Mouse (Mus musculus) kidney, postnatal 0 days (tissue): Measurements from ENCODE around the gene Htatip2. TPM values are rescaled to one million over a fixed set of nuclear protein-coding genes. Genes with fewer than 3 reads are reported as not detected.

ENCODE experiments used
- ATAC-seq: fragments of 200-750 bp; cut with Nextera tagmentation; replicated peaks from 2 replicates; pipeline ENCODE4 v1.8.0; 2017; ENCODE audit warnings: low read depth, moderate number of reproducible peaks, moderate TSS enrichment, moderate library complexity; ENCODE audit not compliant: low FRiP score
- DNase-seq: peaks from one replicate; pipeline ENCODE4 v3.0.0-alpha.2; 2016; ENCODE audit warnings: low spot score
- H3K27ac ChIP-seq: fragments of 300-500 bp; sonication (generic); 2 replicates; pipeline ENCODE4 v1.5.1; 2014; ENCODE audit warnings: mild to moderate bottlenecking
- H3K27me3 ChIP-seq: fragments of 300-500 bp; sonication (generic); 2 replicates; pipeline ENCODE4 v1.6.1; 2014; ENCODE audit warnings: low read length, mixed read lengths; ENCODE audit not compliant: insufficient read depth
- H3K36me3 ChIP-seq: fragments of 300-500 bp; sonication (generic); 2 replicates; pipeline ENCODE4 v1.6.1; 2014; ENCODE audit warnings: low read length, mixed read lengths; ENCODE audit not compliant: insufficient read depth
- H3K4me1 ChIP-seq: fragments of 300-500 bp; sonication (generic); replicated peaks from 2 replicates; pipeline ENCODE4 v1.6.1; 2014; ENCODE audit warnings: antibody characterized with exemption, low read length, mixed read lengths; ENCODE audit not compliant: insufficient read depth
- H3K4me2 ChIP-seq: fragments of 300-500 bp; sonication (generic); 2 replicates; pipeline ENCODE4 v1.6.1; 2014; ENCODE audit warnings: mild to moderate bottlenecking, low read length, moderate library complexity, mixed read lengths
- H3K4me3 ChIP-seq: fragments of 300-500 bp; sonication (generic); replicated peaks from 2 replicates; pipeline ENCODE4 v1.5.1; 2014; ENCODE audit warnings: low read depth, low read length
- H3K9ac ChIP-seq: fragments of 300-500 bp; sonication (generic); 2 replicates; pipeline ENCODE4 v1.6.1; 2014; ENCODE audit warnings: low read depth, low read length
- H3K9me3 ChIP-seq: fragments of 300-500 bp; sonication (generic); replicated peaks from 2 replicates; pipeline ENCODE4 v1.6.1; 2016; ENCODE audit warnings: low read length, inconsistent platforms, mixed read lengths
- CTCF ChIP-seq: IDR thresholded peaks from 2 replicates; pipeline ENCODE4 v1.5.1; 2016; ENCODE audit warnings: antibody characterized with exemption, low read depth, mild to moderate bottlenecking, moderate library complexity
- WGBS: fragments of 180-500 bp; shearing (Covaris S2); extraction: QIAGEN DNeasy Blood & Tissue Kit; methylation state at CpG from one replicate; pipeline ENCODE4 v1.1.7; 2014; 5-methylcytosine and 5-hydroxymethylcytosine counted together
- polyA plus RNA-seq: library from polyadenylated mRNA; unstranded; fragments of >200 nt; fragmentation: Nextera tagmentation; extraction: Ambion mirVana; gene quantifications from 2 replicates; pipeline ENCODE4 v1.2.1, GENCODE M21; 2015

Htatip2 gene
- polyA plus RNA-seq, 1 experiment from 2014 or later, result 12.6 TPM

DNA sequence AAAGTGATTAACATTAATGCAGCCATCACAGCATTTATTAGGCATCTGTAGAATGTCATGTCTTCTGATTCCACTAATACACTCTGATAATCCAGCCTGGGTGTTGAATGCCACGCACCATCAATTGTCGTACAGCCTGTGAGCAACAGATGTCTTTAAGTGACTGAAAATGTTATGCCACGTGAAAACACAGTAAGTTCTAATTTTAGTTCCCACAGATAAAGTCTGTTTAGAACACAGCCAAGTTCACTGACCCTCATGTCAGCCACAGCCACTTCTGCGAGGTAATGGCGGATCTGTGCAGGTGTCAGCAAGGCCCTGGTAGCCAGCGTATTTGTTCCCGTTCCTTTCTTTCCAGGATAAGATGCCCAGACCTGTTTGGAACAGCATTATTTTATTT is 7.3 kb downstream of the Htatip2 start:
- no peak overlapping the region for H3K9ac ChIP-seq
- TF ChIP-seq CTCF, result no peak
- ATAC-seq (no peak), DNase-seq (no peak)
- no peaks in the 10 kb centered on the region for H3K36me3 ChIP-seq
- H3K9me3 ChIP-seq, result no peaks in the 10 kb centered on the region
- no peaks in the 10 kb centered on the region for H3K27me3 ChIP-seq
- no peak overlapping the region for H3K4me2 ChIP-seq
- WGBS, result 92% methylated on average over 7 of the region's 7 CpGs
- no peak overlapping the region for H3K4me3 ChIP-seq
- H3K27ac ChIP-seq, result no peak overlapping the region
- H3K4me1 ChIP-seq, result no peaks in the 10 kb centered on the region

DNA sequence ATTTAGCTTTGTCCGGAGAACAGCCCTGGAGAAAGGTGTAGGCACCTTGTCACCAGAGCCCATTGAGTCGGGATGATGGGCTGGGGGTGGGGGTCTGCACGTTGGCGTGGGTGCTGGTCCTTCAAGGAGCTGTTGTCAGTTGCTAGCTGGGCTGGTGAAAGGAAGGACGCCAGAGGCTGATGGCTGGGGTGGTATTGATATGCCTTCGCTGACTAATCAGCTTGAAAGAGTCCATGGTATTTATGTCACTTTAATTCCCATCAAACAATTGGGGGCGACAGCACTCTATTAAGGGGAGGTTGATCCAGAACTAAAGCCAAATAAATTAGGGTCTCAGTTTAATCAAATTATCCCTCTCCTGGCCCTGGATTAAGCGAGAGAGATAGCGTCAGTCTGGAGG is 9.6 kb downstream of the Htatip2 start:
- ATAC-seq (no peak), DNase-seq (no peak)
- H3K4me3 ChIP-seq, result no peak overlapping the region
- no peaks in the 10 kb centered on the region for H3K36me3 ChIP-seq
- no peaks in the 10 kb centered on the region for H3K9me3 ChIP-seq
- H3K4me1 ChIP-seq, result no peaks in the 10 kb centered on the region
- no peaks in the 10 kb centered on the region for H3K27me3 ChIP-seq
- H3K27ac ChIP-seq, result no peak overlapping the region
- 66% methylated on average over 9 of the region's 9 CpGs for WGBS
- H3K4me2 ChIP-seq, result no peak overlapping the region
- no peak overlapping the region for H3K9ac ChIP-seq
- TF ChIP-seq CTCF, result no peak

DNA sequence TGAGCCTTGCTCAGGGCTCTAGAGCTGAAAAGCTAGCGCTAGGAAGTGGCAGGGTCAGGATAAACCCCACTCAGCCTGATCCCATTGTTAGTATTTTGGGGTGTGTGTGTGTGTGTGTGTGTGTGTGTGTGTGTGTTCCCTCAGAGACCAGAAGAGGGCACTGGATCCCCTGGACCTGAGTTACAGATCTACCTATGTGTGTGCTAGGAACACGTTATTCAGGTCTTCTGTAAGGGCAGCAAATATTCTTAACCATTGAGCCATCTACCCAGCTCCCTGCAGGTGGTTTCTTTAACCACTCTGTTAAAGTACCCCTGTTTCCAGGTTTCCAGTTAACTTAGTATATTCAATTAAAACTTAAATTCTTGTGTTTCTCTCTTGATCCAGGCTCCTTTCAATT is 15.5 kb downstream of the Htatip2 start:
- 0 out of 2 replicates have a peak, but pooled peaks cover 5% of the 10 kb centered on the region for H3K4me1 ChIP-seq
- TF ChIP-seq CTCF, result no peak
- no peak overlapping the region for H3K4me3 ChIP-seq
- H3K9ac ChIP-seq, result no peak overlapping the region
- H3K9me3 ChIP-seq, result no peaks in the 10 kb centered on the region
- DNase-seq (no peak), ATAC-seq (no peak)
- no peaks in the 10 kb centered on the region for H3K27me3 ChIP-seq
- H3K27ac ChIP-seq, result no peak overlapping the region
- no peaks in the 10 kb centered on the region for H3K36me3 ChIP-seq
- 97% methylated on average over 2 of the region's 2 CpGs for WGBS
- no peak overlapping the region for H3K4me2 ChIP-seq

DNA sequence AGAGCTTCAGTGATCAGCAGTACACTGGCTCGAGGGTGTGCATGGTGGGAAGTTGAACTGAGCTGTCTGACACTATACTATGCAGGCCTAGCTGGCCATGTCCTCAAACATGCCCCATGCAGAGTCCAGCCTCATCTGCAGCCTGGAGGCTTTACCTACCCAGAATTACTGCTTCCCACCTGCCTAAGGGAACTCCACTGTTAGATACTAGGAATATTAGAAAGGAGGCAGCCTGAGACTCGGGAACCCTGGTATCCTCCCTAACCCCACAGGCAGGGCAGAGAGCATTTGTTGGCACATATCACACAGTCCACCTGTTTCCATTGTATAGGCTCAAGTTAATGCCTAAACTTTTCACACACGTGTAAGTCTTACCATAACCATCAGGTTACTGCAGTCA is 18.7 kb downstream of the Htatip2 start:
- Histone ChIP-seq H3K9ac (no peak overlapping the region), H3K4me2 (no peak overlapping the region), H3K36me3 (0 out of 2 replicates have a peak, but pooled peaks cover 3% of the 10 kb centered on the region), H3K4me1 (0 out of 2 replicates have a peak, but pooled peaks cover 6% of the 10 kb centered on the region), H3K27ac (no peak overlapping the region), H3K9me3 (no peaks in the 10 kb centered on the region), H3K4me3 (no peak overlapping the region), H3K27me3 (no peaks in the 10 kb centered on the region)
- WGBS, result 51% methylated on average over 3 of the region's 3 CpGs
- no peak for DNase-seq
- TF ChIP-seq CTCF, result no peak
- ATAC-seq, result no peak

DNA sequence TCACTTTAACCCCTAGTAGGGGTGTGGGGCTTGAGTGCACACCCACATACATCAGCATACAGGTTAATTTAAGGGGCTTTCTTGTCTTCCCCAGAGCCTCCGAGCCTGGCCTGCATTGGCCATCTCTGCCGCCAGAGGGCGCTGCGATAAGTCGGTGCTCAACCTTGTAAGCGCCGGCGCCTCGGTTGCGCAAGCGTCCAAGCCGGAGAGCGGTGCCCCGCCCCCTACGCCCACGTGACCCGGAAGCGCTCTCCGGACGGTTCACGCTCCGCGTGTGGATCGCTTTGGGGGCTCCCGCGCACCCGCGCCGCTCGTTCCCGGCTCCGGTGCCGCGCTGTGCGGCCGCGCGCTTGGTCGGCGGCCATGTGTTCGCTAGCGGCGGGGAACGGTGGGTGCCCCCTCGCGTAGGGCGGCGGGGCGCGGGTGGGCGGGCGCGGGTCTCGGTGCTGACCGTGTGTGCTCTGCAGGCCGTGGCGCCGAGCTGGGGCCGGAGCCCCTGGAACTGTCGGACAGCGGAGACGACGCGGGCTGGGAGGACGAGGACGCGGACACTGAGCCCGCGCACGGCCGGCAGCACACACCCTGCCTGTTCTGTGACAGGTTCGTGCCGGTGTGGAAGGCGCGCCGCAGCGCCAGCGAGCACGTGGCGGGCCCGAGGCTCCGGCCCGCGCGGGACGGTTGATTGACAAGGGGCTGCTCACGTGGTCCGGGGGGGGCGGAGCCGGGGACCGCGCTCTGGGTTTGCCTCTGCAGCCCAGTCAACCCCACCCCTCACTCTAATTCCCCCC is 19.4 kb downstream of the Htatip2 start, which contains the start of gene Prmt3:
Gene Prmt3, plus strand, starts transcription at position 233 of the 788 bp plus-strand sequence.
- peak within 1 kb of the TSS; percentile 58 for H3K27ac ChIP-seq
- peak within 1 kb of the TSS; percentile 62 for H3K4me3 ChIP-seq
- H3K9ac ChIP-seq, result peak within 1 kb of the TSS; percentile 71
- ATAC-seq, result peak; percentile 97
- H3K4me1 ChIP-seq, result 0 out of 2 replicates have a peak, but pooled peaks cover 6% of the 10 kb centered on the region
- no peaks in the 10 kb centered on the region for H3K9me3 ChIP-seq
- peak; percentile 96 for DNase-seq
- no peaks in the 10 kb centered on the region for H3K27me3 ChIP-seq
- TF ChIP-seq CTCF, result peak; percentile 95
- under 1% methylated on average over 80 of the region's 92 CpGs for WGBS
- peak within 1 kb of the TSS; percentile 78 for H3K4me2 ChIP-seq
- H3K36me3 ChIP-seq, result 0 out of 2 replicates have a peak, but pooled peaks cover 3% of the 10 kb centered on the region

DNA sequence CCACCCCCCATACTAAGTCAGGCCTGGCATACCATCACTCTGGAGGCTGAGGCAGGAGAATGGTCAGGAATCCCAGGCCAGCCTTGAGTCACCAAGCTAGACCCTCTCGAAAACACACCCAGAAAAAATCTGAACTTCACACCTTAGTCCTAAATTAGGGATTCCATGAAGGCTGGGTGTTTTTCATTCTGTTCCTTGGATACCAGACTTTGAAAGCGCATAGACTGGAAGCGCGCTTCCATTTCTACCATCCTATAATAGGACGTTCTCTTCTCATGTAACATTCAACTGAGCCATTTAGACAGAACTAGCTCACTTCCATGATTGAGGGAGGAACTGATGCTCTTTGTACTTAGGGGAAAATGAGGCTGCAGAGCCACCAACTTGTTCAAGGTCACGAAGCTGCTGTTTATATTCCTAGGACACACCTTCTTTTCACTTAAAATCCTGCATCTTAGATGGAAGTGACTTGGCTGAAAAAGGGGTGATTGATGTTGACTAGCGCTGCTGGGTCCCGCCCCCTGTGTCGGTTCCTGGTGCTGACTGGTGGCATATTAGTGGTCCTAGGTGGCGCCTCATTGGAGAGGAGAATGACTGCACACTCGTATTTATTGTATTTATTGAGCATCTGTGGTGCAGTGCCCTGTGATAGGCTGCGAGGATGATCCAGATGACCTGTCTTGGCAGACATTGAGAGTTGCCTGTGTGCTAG is 20.1 kb downstream of the Htatip2 start:
- peak overlapping the region; percentile 71; the same call in 1 of the 2 replicates for H3K9ac ChIP-seq
- DNase-seq, result peak; percentile 6
- WGBS, result 72% methylated on average over 12 of the region's 12 CpGs
- no peak for ATAC-seq
- no peak for TF ChIP-seq CTCF
- 0 out of 2 replicates have a peak, but pooled peaks cover 6% of the 10 kb centered on the region for H3K4me1 ChIP-seq
- H3K27ac ChIP-seq, result no peak overlapping the region; the same call in 1 of the 2 replicates
- peak overlapping the region; percentile 78 for H3K4me2 ChIP-seq
- H3K4me3 ChIP-seq, result peak overlapping the region; percentile 62
- no peaks in the 10 kb centered on the region for H3K27me3 ChIP-seq
- no peaks in the 10 kb centered on the region for H3K9me3 ChIP-seq
- H3K36me3 ChIP-seq, result 0 out of 2 replicates have a peak, but pooled peaks cover 3% of the 10 kb centered on the region
